Mouse (Mus musculus) liver, adult 2 months (tissue): ENCODE measurements at regions not wholly inside any gene's neighbourhood (a gene's known extent, or its start where the extent isn't known, plus 50 kb on each side); places are given as distances from the start of the nearest gene placed in this dataset.

Source experiments
- CTCF ChIP-seq: fragments of 200-500 bp; IDR thresholded peaks from 2 replicates; pipeline ENCODE4 v1.5.1; 2011; ENCODE audit warnings: low read depth, low read length, control low read depth
- POLR2A ChIP-seq: fragments of 200-500 bp; IDR thresholded peaks from 2 replicates; pipeline ENCODE4 v1.6.1; 2011; ENCODE audit warnings: low read length, control low read depth; ENCODE audit not compliant: insufficient read depth; ENCODE audit errors: extremely low read depth

DNA sequence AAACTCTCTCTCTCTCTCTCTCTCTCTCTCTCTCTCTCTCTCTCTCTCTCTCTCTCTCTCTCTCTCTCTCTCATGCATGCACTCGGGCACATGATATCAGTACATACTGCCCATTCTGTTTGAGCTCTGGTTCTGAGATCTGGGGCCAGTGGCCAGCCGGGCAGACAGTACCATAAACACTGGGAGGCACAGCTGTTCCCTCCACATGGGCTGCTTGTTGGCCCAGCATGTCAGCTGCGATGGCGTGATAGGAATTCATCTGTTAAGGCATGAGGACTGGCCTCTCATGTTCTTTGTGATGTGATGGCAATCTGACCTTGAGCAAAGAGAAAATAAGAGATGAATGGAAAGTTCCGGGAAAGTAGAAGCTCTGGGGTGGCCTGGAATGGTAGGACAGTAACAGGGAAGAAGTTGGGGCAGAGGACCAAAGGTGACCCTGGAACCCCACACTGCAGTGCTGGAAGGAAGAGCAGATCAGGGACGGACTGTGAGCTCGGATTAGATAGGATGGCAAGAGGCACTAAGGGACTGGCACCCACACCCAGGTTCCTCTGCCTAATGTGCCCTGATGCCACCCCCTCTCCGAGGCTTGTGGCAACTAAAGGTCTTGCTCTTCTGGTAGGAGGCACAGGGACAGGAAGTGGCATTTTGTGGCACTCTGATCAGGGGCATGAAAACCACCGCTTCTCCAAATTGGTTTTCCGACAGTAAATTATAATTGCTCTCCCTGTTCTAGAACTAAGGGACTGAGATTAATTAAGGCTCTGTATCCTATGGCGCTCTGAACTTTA, 186.4 kb upstream of the Zmiz1 start:
- TF ChIP-seq CTCF (no peak), POLR2A (no peak)
